Mouse (Mus musculus): ENCODE measurements around the gene Pabpc4.

DNA sequence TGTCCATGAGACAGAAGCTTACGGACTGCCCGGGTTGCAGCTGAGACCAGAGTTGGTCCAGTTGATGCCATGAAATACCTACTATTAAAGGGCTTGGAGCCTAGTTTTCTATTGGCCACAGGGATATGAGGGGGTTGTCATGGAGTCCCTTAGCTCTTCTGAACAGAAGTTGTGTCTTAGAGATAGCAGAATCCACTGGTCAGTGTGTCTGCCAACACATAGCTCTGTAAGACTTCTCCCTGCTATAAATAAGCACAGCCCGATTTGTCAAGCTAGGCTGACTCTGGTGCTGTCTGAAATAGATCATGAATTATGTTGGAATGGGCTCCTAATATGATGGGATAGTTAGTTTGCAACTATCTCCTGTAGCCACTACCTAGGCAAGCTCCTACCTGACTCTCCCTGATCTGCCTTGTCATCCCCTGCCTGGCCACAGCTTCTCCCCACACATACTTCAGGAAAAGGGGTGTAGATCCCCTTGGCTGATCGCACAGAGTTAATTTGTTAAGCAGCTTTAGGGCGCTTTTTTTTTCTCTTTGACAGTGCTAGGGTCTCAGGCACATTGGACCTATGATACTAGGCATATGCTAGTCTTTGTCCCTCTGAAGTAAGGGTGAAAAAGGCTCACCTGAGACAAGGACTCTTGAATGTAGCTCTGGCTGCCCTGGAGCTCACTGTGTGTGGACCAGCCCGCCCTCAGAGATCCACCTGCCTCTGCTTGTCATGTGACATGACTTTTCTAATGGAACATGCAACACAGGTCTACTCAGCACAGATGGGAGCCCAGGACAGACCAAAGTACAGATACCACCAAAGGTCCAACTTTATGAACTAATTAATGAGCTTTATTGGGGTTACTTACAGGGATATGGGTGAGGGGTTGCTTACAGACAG, 22.8 kb downstream of the Pabpc4 start:
- no peak for TF ChIP-seq CTCF (IDR thresholded peaks at IDR 0.05; ENCODE audit: borderline replicate concordance, insufficient read depth, low read length)
- TF ChIP-seq POLR2A (IDR thresholded peaks at IDR 0.05; ENCODE audit: low read depth, low read length) = no peak

Measured in embryonic fibroblast, embryonic 13.5 days (primary cell).